Mouse (Mus musculus): ENCODE results near the gene Egfl8. TPM values are rescaled to one million over a fixed set of nuclear protein-coding genes. Genes with fewer than 3 reads are reported as not detected.

Egfl8 gene
- 3.2 and 3.9 TPM in 2 replicates for polyA plus RNA-seq (2012; rRNA removed)

DNA sequence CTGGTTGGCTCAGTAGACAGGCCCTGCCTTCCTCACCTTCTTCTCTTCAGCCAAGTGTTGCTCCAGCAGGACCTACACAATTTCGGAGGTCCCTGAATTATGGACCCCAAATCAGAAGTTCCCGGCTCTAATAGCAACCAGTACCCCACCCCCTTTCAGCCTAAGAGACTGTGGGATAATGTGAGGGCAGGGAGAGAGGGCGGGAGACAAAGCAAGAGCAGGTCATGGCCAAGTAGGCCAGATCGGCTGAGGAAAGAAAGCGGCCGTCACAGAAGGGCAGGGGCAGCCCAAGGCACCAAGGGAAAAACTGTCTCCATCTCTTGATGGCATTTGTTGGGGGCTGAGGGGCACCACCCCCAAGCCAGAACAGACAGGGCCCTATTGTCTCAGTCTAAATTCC lies at the start of gene Egfl8:
Gene Egfl8, minus strand, starts transcription at position 101 of the 400 bp plus-strand sequence.
- H3K27me3 ChIP-seq (ENCODE audit: control insufficient read depth, insufficient read depth, low read length) = no peaks in the 10 kb centered on the region
- TF ChIP-seq POLR2A (IDR thresholded peaks at IDR 0.05; ENCODE audit: low read depth, low read length) (no peak), CTCF (IDR thresholded peaks at IDR 0.05; ENCODE audit: extremely low read depth, insufficient read depth, insufficient read length, insufficient replicate concordance) (no peak)
- H3K4me1 ChIP-seq (ENCODE audit: control insufficient read depth, insufficient read depth, insufficient read length) = no peaks in the 10 kb centered on the region
- peaks cover 16% of the 10 kb centered on the region for H3K36me3 ChIP-seq (ENCODE audit: control insufficient read depth, insufficient read depth, low read length)
- WGBS = 82% methylated on average over 6 of the region's 6 CpGs
- H3K27ac ChIP-seq (ENCODE audit: insufficient read depth, low read length) = no peak within 1 kb of the TSS
- no peak for DNase-seq (ENCODE audit: low read depth in 1 of 2, low spot score in 2 of 2)
- no peak within 1 kb of the TSS for H3K4me3 ChIP-seq (ENCODE audit: extremely low read depth, insufficient read depth, insufficient read length)

- Histone ChIP-seq H3K27ac (ENCODE audit: insufficient read depth, low read length) (no peak overlapping the region), H3K4me3 (ENCODE audit: extremely low read depth, insufficient read depth, insufficient read length) (no peak overlapping the region), H3K4me1 (ENCODE audit: control insufficient read depth, insufficient read depth, insufficient read length) (no peaks in the 10 kb centered on the region), H3K27me3 (ENCODE audit: control insufficient read depth, insufficient read depth, low read length) (peaks cover 4% of the 10 kb centered on the region; the same call in 1 of the 2 replicates), H3K36me3 (ENCODE audit: control insufficient read depth, insufficient read depth, low read length) (no peaks in the 10 kb centered on the region)
- 57% methylated on average over 7 of the region's 7 CpGs for WGBS
- no peak for DNase-seq (ENCODE audit: low read depth in 1 of 2, low spot score in 2 of 2)
- TF ChIP-seq POLR2A (IDR thresholded peaks at IDR 0.05; ENCODE audit: low read depth, low read length) = no peak
- no peak for TF ChIP-seq CTCF (IDR thresholded peaks at IDR 0.05; ENCODE audit: extremely low read depth, insufficient read depth, insufficient read length, insufficient replicate concordance)
Observed at GRCm38 (mm10) chr17:34664472-34664871, 48.7 kb upstream of the Egfl8 start.

GRCm38 (mm10) chr17:34663558-34663957 lies 47.8 kb upstream of the Egfl8 start:
- Histone ChIP-seq H3K4me1 (ENCODE audit: control insufficient read depth, insufficient read depth, insufficient read length) (no peaks in the 10 kb centered on the region; the same call in 1 of the 2 replicates), H3K4me3 (ENCODE audit: extremely low read depth, insufficient read depth, insufficient read length) (no peak overlapping the region), H3K27me3 (ENCODE audit: control insufficient read depth, insufficient read depth, low read length) (peaks cover 4% of the 10 kb centered on the region; the same call in 1 of the 2 replicates), H3K36me3 (ENCODE audit: control insufficient read depth, insufficient read depth, low read length) (no peaks in the 10 kb centered on the region), H3K27ac (ENCODE audit: insufficient read depth, low read length) (no peak overlapping the region)
- TF ChIP-seq POLR2A (IDR thresholded peaks at IDR 0.05; ENCODE audit: low read depth, low read length) (no peak), CTCF (IDR thresholded peaks at IDR 0.05; ENCODE audit: extremely low read depth, insufficient read depth, insufficient read length, insufficient replicate concordance) (no peak)
- 44% methylated on average over 1 of the region's 1 CpGs for WGBS
- DNase-seq (ENCODE audit: low read depth in 1 of 2, low spot score in 2 of 2) = no peak

DNA sequence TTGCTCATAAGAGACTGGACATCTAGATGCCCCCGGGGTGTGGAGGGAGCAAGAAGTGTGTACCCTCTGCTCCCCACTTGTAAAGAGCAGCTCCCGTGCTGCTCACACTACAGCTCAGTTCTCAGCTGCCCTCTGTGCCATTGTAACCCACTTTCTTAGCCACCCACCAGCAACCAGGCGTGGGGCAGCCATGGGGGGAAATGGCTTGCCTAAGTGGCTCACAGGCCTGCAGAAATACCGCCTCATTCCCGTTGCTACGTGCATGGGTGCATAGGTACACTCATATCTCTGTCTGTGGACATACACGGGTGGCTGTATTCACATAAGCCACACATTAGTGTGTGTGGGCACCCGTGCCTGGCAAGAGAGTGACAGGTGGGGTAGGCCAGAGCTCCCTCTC lies 47.2 kb upstream of the Egfl8 start:
- TF ChIP-seq CTCF (IDR thresholded peaks at IDR 0.05; ENCODE audit: extremely low read depth, insufficient read depth, insufficient read length, insufficient replicate concordance) (no peak), POLR2A (IDR thresholded peaks at IDR 0.05; ENCODE audit: low read depth, low read length) (no peak)
- H3K27me3 ChIP-seq (ENCODE audit: control insufficient read depth, insufficient read depth, low read length) = peaks cover 4% of the 10 kb centered on the region; the same call in 1 of the 2 replicates
- no peak overlapping the region for H3K4me3 ChIP-seq (ENCODE audit: extremely low read depth, insufficient read depth, insufficient read length)
- no peaks in the 10 kb centered on the region for H3K36me3 ChIP-seq (ENCODE audit: control insufficient read depth, insufficient read depth, low read length)
- H3K27ac ChIP-seq (ENCODE audit: insufficient read depth, low read length) = no peak overlapping the region
- no peaks in the 10 kb centered on the region; the same call in 1 of the 2 replicates for H3K4me1 ChIP-seq (ENCODE audit: control insufficient read depth, insufficient read depth, insufficient read length)
- DNase-seq (ENCODE audit: low read depth in 1 of 2, low spot score in 2 of 2) = no peak
- WGBS = 84% methylated on average over 8 of the region's 8 CpGs

DNA sequence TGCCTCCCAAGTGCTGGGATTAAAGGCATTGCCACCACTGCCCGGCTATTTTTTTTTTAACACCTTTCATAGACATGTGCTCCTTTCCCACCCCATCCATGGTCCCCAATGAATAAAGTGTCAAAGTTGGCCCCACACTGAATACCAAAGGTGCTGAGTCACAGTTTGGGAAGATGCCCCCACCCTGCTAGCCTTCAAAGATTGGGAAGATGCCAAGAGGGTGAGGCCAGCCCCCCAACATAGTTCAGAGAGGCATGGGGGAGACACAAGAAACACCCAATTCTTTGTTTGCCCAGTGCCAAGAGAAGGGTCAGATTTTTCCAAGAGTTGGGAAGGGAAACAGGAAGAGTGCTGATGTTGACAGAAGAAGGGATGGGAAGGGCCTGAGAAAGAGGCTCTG lies 46.7 kb upstream of the Egfl8 start:
- Histone ChIP-seq H3K27ac (ENCODE audit: insufficient read depth, low read length) (no peak overlapping the region), H3K4me1 (ENCODE audit: control insufficient read depth, insufficient read depth, insufficient read length) (no peaks in the 10 kb centered on the region; the same call in 1 of the 2 replicates), H3K4me3 (ENCODE audit: extremely low read depth, insufficient read depth, insufficient read length) (no peak overlapping the region), H3K27me3 (ENCODE audit: control insufficient read depth, insufficient read depth, low read length) (peaks cover 3% of the 10 kb centered on the region; the same call in 1 of the 2 replicates), H3K36me3 (ENCODE audit: control insufficient read depth, insufficient read depth, low read length) (no peaks in the 10 kb centered on the region)
- TF ChIP-seq POLR2A (IDR thresholded peaks at IDR 0.05; ENCODE audit: low read depth, low read length) (no peak), CTCF (IDR thresholded peaks at IDR 0.05; ENCODE audit: extremely low read depth, insufficient read depth, insufficient read length, insufficient replicate concordance) (no peak)
- DNase-seq (ENCODE audit: low read depth in 1 of 2, low spot score in 2 of 2) = no peak
- WGBS = 85% methylated on average over 1 of the region's 1 CpGs

DNA sequence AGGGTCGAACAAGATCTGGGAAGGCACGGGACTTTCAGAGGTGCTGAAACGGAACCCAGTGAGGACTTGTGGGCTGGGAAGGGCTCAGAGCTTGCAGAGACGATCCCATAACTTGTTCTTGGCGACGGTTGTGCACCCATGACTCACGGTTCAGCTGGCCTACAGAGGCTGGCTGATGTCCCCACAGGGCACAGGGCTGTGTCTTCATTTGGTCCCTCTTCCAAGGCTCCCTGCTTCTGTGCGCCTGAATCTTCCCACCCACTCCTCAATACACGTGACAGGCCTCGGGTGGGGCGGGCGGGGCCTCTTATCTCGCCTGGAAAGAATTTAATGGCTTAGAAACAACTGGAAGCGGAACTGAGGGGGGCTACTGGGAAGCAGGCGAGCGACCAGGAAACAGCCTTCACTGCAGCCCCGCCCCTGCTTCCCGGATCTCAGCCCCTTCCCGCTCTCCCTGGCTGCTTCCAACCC lies 45.4 kb upstream of the Egfl8 start:
- Histone ChIP-seq H3K4me3 (ENCODE audit: extremely low read depth, insufficient read depth, insufficient read length) (peak overlapping the region; percentile 15; the same call in 1 of the 2 replicates), H3K27ac (ENCODE audit: insufficient read depth, low read length) (peak overlapping the region; percentile 27; the same call in 1 of the 2 replicates), H3K36me3 (ENCODE audit: control insufficient read depth, insufficient read depth, low read length) (no peaks in the 10 kb centered on the region), H3K27me3 (ENCODE audit: control insufficient read depth, insufficient read depth, low read length) (peaks cover 3% of the 10 kb centered on the region; the same call in 1 of the 2 replicates), H3K4me1 (ENCODE audit: control insufficient read depth, insufficient read depth, insufficient read length) (no peaks in the 10 kb centered on the region; the same call in 1 of the 2 replicates)
- TF ChIP-seq POLR2A (IDR thresholded peaks at IDR 0.05; ENCODE audit: low read depth, low read length) = no peak
- no peak for TF ChIP-seq CTCF (IDR thresholded peaks at IDR 0.05; ENCODE audit: extremely low read depth, insufficient read depth, insufficient read length, insufficient replicate concordance)
- 9% methylated on average over 19 of the region's 19 CpGs for WGBS
- no peak for DNase-seq (ENCODE audit: low read depth in 1 of 2, low spot score in 2 of 2)

DNA sequence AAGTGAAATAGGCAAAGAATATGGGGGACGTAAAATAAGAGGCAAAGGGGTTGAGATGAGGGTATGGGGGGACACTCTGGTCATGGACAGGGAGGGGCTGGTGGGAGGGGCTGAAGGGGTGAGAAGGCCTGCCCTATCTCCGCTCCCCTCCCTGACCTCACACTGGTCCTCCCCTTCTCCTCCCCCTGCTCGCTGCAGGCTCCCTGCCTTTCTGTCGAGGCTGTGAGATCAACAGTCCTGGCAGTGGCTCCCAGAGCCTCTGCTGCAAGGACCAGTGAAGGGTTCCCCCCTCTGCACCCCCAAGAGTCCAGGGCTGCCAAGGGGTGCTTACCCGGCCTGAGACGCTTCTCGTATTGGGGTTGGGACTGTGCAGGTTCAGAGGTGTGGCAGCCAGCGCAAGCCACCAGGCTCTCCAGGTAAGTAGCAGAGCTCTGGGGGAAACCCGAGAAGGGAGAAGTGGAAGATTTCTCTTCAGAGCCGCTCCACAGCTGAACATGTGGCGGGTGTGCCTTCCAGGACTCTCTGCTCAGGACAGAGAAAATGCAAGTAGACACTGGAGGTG lies 44.6 kb upstream of the Egfl8 start:
- DNase-seq (ENCODE audit: low read depth in 1 of 2, low spot score in 2 of 2) = no peak
- peak overlapping the region; percentile 15; the same call in 1 of the 2 replicates for H3K4me3 ChIP-seq (ENCODE audit: extremely low read depth, insufficient read depth, insufficient read length)
- peaks cover 3% of the 10 kb centered on the region; the same call in 1 of the 2 replicates for H3K27me3 ChIP-seq (ENCODE audit: control insufficient read depth, insufficient read depth, low read length)
- H3K4me1 ChIP-seq (ENCODE audit: control insufficient read depth, insufficient read depth, insufficient read length) = no peaks in the 10 kb centered on the region; the same call in 1 of the 2 replicates
- H3K36me3 ChIP-seq (ENCODE audit: control insufficient read depth, insufficient read depth, low read length) = no peaks in the 10 kb centered on the region
- TF ChIP-seq CTCF (IDR thresholded peaks at IDR 0.05; ENCODE audit: extremely low read depth, insufficient read depth, insufficient read length, insufficient replicate concordance) (no peak), POLR2A (IDR thresholded peaks at IDR 0.05; ENCODE audit: low read depth, low read length) (no peak)
- WGBS = 37% methylated on average over 10 of the region's 11 CpGs
- H3K27ac ChIP-seq (ENCODE audit: insufficient read depth, low read length) = peak overlapping the region; percentile 27; the same call in 1 of the 2 replicates

All from spleen, adult 2 months (tissue).